ENCODE assay signal across 18 mouse cellular contexts in the genomic region with DNA sequence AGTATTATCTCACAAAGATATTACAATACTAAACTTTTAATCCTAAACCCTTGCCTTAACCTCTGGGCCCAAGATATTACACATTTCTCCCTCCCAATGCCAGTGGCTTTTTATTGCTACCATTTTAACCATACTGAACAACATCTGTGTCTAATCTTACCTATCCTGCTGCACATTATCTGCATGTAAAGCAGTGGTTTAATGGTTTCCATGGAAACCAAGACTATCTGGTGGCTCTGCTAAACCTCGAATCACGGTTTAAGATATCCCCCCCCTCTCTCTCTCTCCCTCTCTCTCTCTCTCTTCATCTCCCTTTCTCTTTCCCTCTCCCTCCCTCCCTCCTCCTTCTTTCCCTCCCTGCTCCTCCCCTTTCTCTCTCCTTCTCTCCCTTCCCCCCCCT.
DNase-seq lines count a peak whose midpoint lies in the region; ATAC-seq and TF ChIP-seq lines count a peak whose summit lies in the region.
"Had no signal": no experiment of that assay in that cellular context is flagged by ENCODE, and none has a peak within 500 bp of the region (broad histone marks: within the 10 kb centered on the region; RNA-seq: fewer than 3 reads in every experiment).

No protein-coding gene starts in this region.

- no peak for TF ChIP-seq POLR2A in brain, embryonic 14.5 days (IDR thresholded peaks at IDR 0.05; ENCODE audit: borderline replicate concordance, extremely low read depth, insufficient read depth, insufficient read length, poor library complexity, severe bottlenecking)

- no peaks in the 10 kb centered on the region for H3K9me3 ChIP-seq in forebrain, embryonic 15.5 days
- H3K9me3 ChIP-seq in forebrain, embryonic 12.5 days = no peaks in the 10 kb centered on the region
- H3K9me3 ChIP-seq in embryonic facial prominence, embryonic 12.5 days = 0 out of 2 replicates have a peak, but pooled peaks cover 5% of the 10 kb centered on the region
- H3K9me3 ChIP-seq in limb, embryonic 12.5 days = peaks cover 5% of the 10 kb centered on the region; the same call in 1 of the 2 replicates
- H3K9me3 ChIP-seq: stomach, embryonic 15.5 days had no signal

- no peak overlapping the region for H3K9ac ChIP-seq in forebrain, embryonic 15.5 days (replicated peaks)
- H3K9ac ChIP-seq in forebrain, embryonic 12.5 days = no peak overlapping the region
- H3K9ac ChIP-seq in embryonic facial prominence, embryonic 12.5 days = no peak overlapping the region
- H3K9ac ChIP-seq in limb, embryonic 12.5 days (replicated peaks) = no peak overlapping the region
- H3K9ac ChIP-seq: heart, embryonic 13.5 days; stomach, embryonic 15.5 days had no signal

- H3K4me2 ChIP-seq in forebrain, embryonic 15.5 days (replicated peaks) = no peak overlapping the region
- no peak overlapping the region for H3K4me2 ChIP-seq in forebrain, embryonic 12.5 days
- H3K4me2 ChIP-seq in embryonic facial prominence, embryonic 12.5 days (replicated peaks) = no peak overlapping the region
- H3K4me2 ChIP-seq in limb, embryonic 12.5 days = no peak overlapping the region
- H3K4me2 ChIP-seq: heart, embryonic 13.5 days; stomach, embryonic 15.5 days had no signal

- WGBS in forebrain, embryonic 15.5 days = 9% methylated on average over 2 of the region's 2 CpGs
- 23% methylated on average over 2 of the region's 2 CpGs for WGBS in forebrain, embryonic 12.5 days
- WGBS in embryonic facial prominence, embryonic 12.5 days = 2% methylated on average over 2 of the region's 2 CpGs
- 28% methylated on average over 2 of the region's 2 CpGs for WGBS in limb, embryonic 12.5 days

- DNase-seq in brain, embryonic 14.5 days (ENCODE audit: low read depth) = peak; percentile 56
- DNase-seq in right cerebral cortex, adult 18-20 months = no peak
- DNase-seq in gastrocnemius, adult 18-20 months (ENCODE audit: low spot score) = no peak
- DNase-seq: adrenal gland, postnatal 10 days; B cell, adult 2 months; cerebellum, adult 18-20 months; gastrocnemius, adult 2 months; heart, postnatal 36 days; lung, postnatal 14 days had no signal

- no peak overlapping the region for H3K4me3 ChIP-seq in forebrain, embryonic 15.5 days
- H3K4me3 ChIP-seq in forebrain, embryonic 12.5 days (replicated peaks) = no peak overlapping the region
- no peak overlapping the region for H3K4me3 ChIP-seq in embryonic facial prominence, embryonic 12.5 days
- no peak overlapping the region for H3K4me3 ChIP-seq in limb, embryonic 12.5 days (replicated peaks)
- H3K4me3 ChIP-seq: gastrocnemius, adult 2 months; heart, embryonic 13.5 days; megakaryocyte, embryonic 14.5 days; stomach, embryonic 15.5 days had no signal

- ATAC-seq in forebrain, embryonic 15.5 days (replicated peaks) = 0 out of 2 replicates have a peak, but pooled peaks have one; percentile 43
- no peak for ATAC-seq in forebrain, embryonic 12.5 days (ENCODE audit: low FRiP score)
- ATAC-seq in embryonic facial prominence, embryonic 12.5 days (ENCODE audit: insufficient number of reproducible peaks, insufficient read depth, low FRiP score, low TSS enrichment) = 0 out of 2 replicates have a peak, but pooled peaks have one; percentile 67
- ATAC-seq in limb, embryonic 12.5 days (ENCODE audit: insufficient number of reproducible peaks, insufficient read depth, low FRiP score, low TSS enrichment, low read depth) = peak; percentile 81; the same call in 1 of the 2 replicates
- ATAC-seq in erythroblast, adult 5-6 weeks (replicated peaks; ENCODE audit: low FRiP score, poor library complexity, severe bottlenecking) = no peak
- ATAC-seq: intestine, postnatal 0 days had no signal

- no peak overlapping the region for H3K27ac ChIP-seq in forebrain, embryonic 15.5 days (replicated peaks)
- H3K27ac ChIP-seq in forebrain, embryonic 12.5 days = no peak overlapping the region
- H3K27ac ChIP-seq in embryonic facial prominence, embryonic 12.5 days = no peak overlapping the region
- no peak overlapping the region for H3K27ac ChIP-seq in limb, embryonic 12.5 days
- H3K27ac ChIP-seq: gastrocnemius, adult 2 months; heart, embryonic 13.5 days; stomach, embryonic 15.5 days had no signal

- no peaks in the 10 kb centered on the region for H3K4me1 ChIP-seq in forebrain, embryonic 15.5 days
- H3K4me1 ChIP-seq in forebrain, embryonic 12.5 days = peaks cover 5% of the 10 kb centered on the region; the same call in 1 of the 2 replicates
- H3K4me1 ChIP-seq in embryonic facial prominence, embryonic 12.5 days = 0 out of 2 replicates have a peak, but pooled peaks cover 12% of the 10 kb centered on the region
- 0 out of 2 replicates have a peak, but pooled peaks cover 12% of the 10 kb centered on the region for H3K4me1 ChIP-seq in limb, embryonic 12.5 days (replicated peaks)
- H3K4me1 ChIP-seq: heart, embryonic 13.5 days; megakaryocyte, embryonic 14.5 days; stomach, embryonic 15.5 days had no signal

- no peaks in the 10 kb centered on the region for H3K27me3 ChIP-seq in forebrain, embryonic 15.5 days
- H3K27me3 ChIP-seq in forebrain, embryonic 12.5 days = no peaks in the 10 kb centered on the region
- no peaks in the 10 kb centered on the region for H3K27me3 ChIP-seq in embryonic facial prominence, embryonic 12.5 days
- no peaks in the 10 kb centered on the region for H3K27me3 ChIP-seq in limb, embryonic 12.5 days
- H3K27me3 ChIP-seq: heart, embryonic 13.5 days; megakaryocyte, embryonic 14.5 days; stomach, embryonic 15.5 days had no signal

- H3K36me3 ChIP-seq in forebrain, embryonic 15.5 days = no peaks in the 10 kb centered on the region
- no peaks in the 10 kb centered on the region for H3K36me3 ChIP-seq in forebrain, embryonic 12.5 days (replicated peaks)
- H3K36me3 ChIP-seq in embryonic facial prominence, embryonic 12.5 days = no peaks in the 10 kb centered on the region
- H3K36me3 ChIP-seq in limb, embryonic 12.5 days = no peaks in the 10 kb centered on the region
- H3K36me3 ChIP-seq: heart, embryonic 13.5 days; stomach, embryonic 15.5 days had no signal

- TF ChIP-seq CTCF in brain, embryonic 14.5 days (IDR thresholded peaks at IDR 0.05; ENCODE audit: borderline replicate concordance, extremely low read depth, insufficient read depth, insufficient read length) = no peak

Comparison
In these comparisons a context has a peak if more than half of its experiments do, and no peak if none do; other contexts are left out.
1. ATAC-seq: peak in forebrain, embryonic 15.5 days (single experiment), embryonic facial prominence, embryonic 12.5 days (single experiment) and limb, embryonic 12.5 days (single experiment); none in forebrain, embryonic 12.5 days (single experiment) and erythroblast, adult 5-6 weeks (single experiment).